Mouse (Mus musculus): Measurements from ENCODE around the gene Oas1h.
"Not testable (repeated sequence)": the region's sequence is repeated elsewhere in the genome, so short reads cannot be mapped to it uniquely, and the experiment has no call there.

DNA sequence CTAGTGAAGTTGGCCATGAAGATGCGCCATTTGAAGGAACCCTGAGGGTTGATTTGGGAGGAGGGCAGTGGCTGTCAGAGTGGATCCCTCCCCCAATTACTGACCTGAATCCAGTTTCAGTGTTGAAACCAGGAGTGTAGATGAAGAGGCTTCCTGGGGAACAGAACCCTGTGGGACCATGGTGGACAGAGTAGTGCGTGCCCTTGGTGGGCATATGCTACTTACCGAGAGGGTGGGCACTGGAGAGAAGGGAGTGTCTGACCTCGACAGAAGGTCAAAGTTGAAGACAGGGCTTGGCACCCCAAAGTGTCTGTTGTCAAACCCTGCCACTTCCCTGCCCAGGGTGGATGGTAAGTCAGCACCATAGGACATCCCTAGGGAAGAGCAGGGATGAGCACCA is 32.6 kb downstream of the Oas1h start:
- not testable (repeated sequence) for TF ChIP-seq CTCF (IDR thresholded peaks at IDR 0.05; ENCODE audit: borderline replicate concordance, insufficient read depth, low read length); POLR2A (IDR thresholded peaks at IDR 0.05; ENCODE audit: low read depth, low read length)

Measured in embryonic fibroblast, embryonic 13.5 days (primary cell).